Mouse (Mus musculus) G1E-ER4 (cell line): ENCODE measurements around the gene Agrn. TPM values are rescaled to one million over a fixed set of nuclear protein-coding genes. Genes with fewer than 3 reads are reported as not detected.

ENCODE experiments used
- GATA1 ChIP-seq: IDR thresholded peaks from one replicate; pipeline ENCODE4 v1.8.0; 2012; ENCODE audit warnings: low read length, inconsistent platforms
- polyA plus RNA-seq: library from polyadenylated mRNA; stranded (reverse); fragments of >175 nt; gene quantifications from 2 replicates; pipeline ENCODE4 v1.2.3, GENCODE M21; 2012

Agrn gene
- polyA plus RNA-seq, 1 experiment, result 0.39 TPM

- TF ChIP-seq GATA1, result no peak
Measured at GRCm38 (mm10) chr4:156188162-156188810, 9.0 kb downstream of the Agrn start.

- TF ChIP-seq GATA1, result no peak
Measured at GRCm38 (mm10) chr4:156185950-156186850, 11.1 kb downstream of the Agrn start.

- TF ChIP-seq GATA1, result no peak
Measured at GRCm38 (mm10) chr4:156185456-156185949, 11.8 kb downstream of the Agrn start.

GRCm38 (mm10) chr4:156184291-156184954 lies 12.9 kb downstream of the Agrn start:
- no peak for TF ChIP-seq GATA1

- no peak for TF ChIP-seq GATA1
Measured at GRCm38 (mm10) chr4:156183747-156184146, 13.5 kb downstream of the Agrn start.

- no peak for TF ChIP-seq GATA1
Measured at GRCm38 (mm10) chr4:156177630-156178029, 19.7 kb downstream of the Agrn start.

- no peak for TF ChIP-seq GATA1
Measured at GRCm38 (mm10) chr4:156171828-156172227, 25.5 kb downstream of the Agrn start.

GRCm38 (mm10) chr4:156169129-156169528 lies 28.2 kb downstream of the Agrn start:
- no peak for TF ChIP-seq GATA1

GRCm38 (mm10) chr4:156168611-156169010 lies 28.7 kb downstream of the Agrn start:
- TF ChIP-seq GATA1, result no peak

- no peak for TF ChIP-seq GATA1
Measured at GRCm38 (mm10) chr4:156166477-156166876, 30.8 kb downstream of the Agrn start.

GRCm38 (mm10) chr4:156154771-156155170 lies 42.5 kb downstream of the Agrn start:
- no peak for TF ChIP-seq GATA1

GRCm38 (mm10) chr4:156136285-156137100 lies 60.8 kb downstream of the Agrn start:
- TF ChIP-seq GATA1, result no peak

GRCm38 (mm10) chr4:156135801-156136200 lies 61.5 kb downstream of the Agrn start:
- TF ChIP-seq GATA1, result no peak

GRCm38 (mm10) chr4:156135112-156135511 lies 62.2 kb downstream of the Agrn start:
- no peak for TF ChIP-seq GATA1
